Mouse (Mus musculus) lung, postnatal 14 days (tissue): ENCODE results near the gene Ndufa4l2.
A peak's percentile ranks its signal among the peaks of the same experiment; 100 is the strongest.

Source experiments
- DNase-seq: peaks from one replicate; pipeline ENCODE4 v3.0.0; 2021

Gene Ndufa4l2

GRCm38 (mm10) chr10:127514764-127515163 is at the start of gene Ndufa4l2:
TSS of gene Ndufa4l2 (plus strand) at chr10:127514967.
- peak; percentile 41 for DNase-seq

- DNase-seq, result no peak
Measured at GRCm38 (mm10) chr10:127471281-127471988, 43.3 kb upstream of the Ndufa4l2 start.

GRCm38 (mm10) chr10:127472722-127473121 is 42.0 kb upstream of the Ndufa4l2 start:
- DNase-seq, result no peak

- DNase-seq, result no peak
Measured at GRCm38 (mm10) chr10:127475175-127475574, 39.6 kb upstream of the Ndufa4l2 start.

GRCm38 (mm10) chr10:127476541-127476940 is 38.2 kb upstream of the Ndufa4l2 start:
- DNase-seq, result no peak

GRCm38 (mm10) chr10:127477301-127477700 is 37.5 kb upstream of the Ndufa4l2 start:
- DNase-seq, result no peak

- DNase-seq, result peak; percentile 27
Measured at GRCm38 (mm10) chr10:127479131-127479530, 35.6 kb upstream of the Ndufa4l2 start.

- peak; percentile 55 for DNase-seq
Measured at GRCm38 (mm10) chr10:127480833-127481813, 33.6 kb upstream of the Ndufa4l2 start.

GRCm38 (mm10) chr10:127485235-127485634 is 29.5 kb upstream of the Ndufa4l2 start:
- no peak for DNase-seq

- no peak for DNase-seq
Measured at GRCm38 (mm10) chr10:127488856-127489255, 25.9 kb upstream of the Ndufa4l2 start.

- DNase-seq, result no peak
Measured at GRCm38 (mm10) chr10:127490160-127491127, 24.3 kb upstream of the Ndufa4l2 start.

- DNase-seq, result no peak
Measured at GRCm38 (mm10) chr10:127491128-127491512, 23.6 kb upstream of the Ndufa4l2 start.

- DNase-seq, result no peak
Measured at GRCm38 (mm10) chr10:127492118-127492517, 22.6 kb upstream of the Ndufa4l2 start.

GRCm38 (mm10) chr10:127496156-127496555 is 18.6 kb upstream of the Ndufa4l2 start:
- no peak for DNase-seq

GRCm38 (mm10) chr10:127499516-127499915 is 15.3 kb upstream of the Ndufa4l2 start:
- DNase-seq, result no peak

GRCm38 (mm10) chr10:127500042-127500441 is 14.7 kb upstream of the Ndufa4l2 start:
- no peak for DNase-seq

- no peak for DNase-seq
Measured at GRCm38 (mm10) chr10:127500894-127501893, 13.6 kb upstream of the Ndufa4l2 start, which contains the start of gene Stac3. TSS of gene Stac3 (plus strand) at chr10:127501686.

GRCm38 (mm10) chr10:127508239-127508638 is 6.5 kb upstream of the Ndufa4l2 start:
- peak; percentile 79 for DNase-seq

GRCm38 (mm10) chr10:127509051-127509836 is 5.5 kb upstream of the Ndufa4l2 start:
- DNase-seq, result peak; percentile 87
